Mouse (Mus musculus): ENCODE results near the gene Atp5g1. TPM values are rescaled to one million over a fixed set of nuclear protein-coding genes. Genes with fewer than 3 reads are reported as not detected.
"Not testable (repeated sequence)": the region's sequence is repeated elsewhere in the genome, so short reads cannot be mapped to it uniquely, and the experiment has no call there.

The Atp5g1 gene
- 582 and 586 TPM in 2 replicates for polyA plus RNA-seq (2016; fragmentation: Nextera tagmentation; extraction: Ambion mirVana)

GRCm38 (mm10) chr11:96075509-96076220 is at the start of gene Atp5g1:
Gene Atp5g1, minus strand, starts transcription at chr11:96075670.
- peak; percentile 99 for DNase-seq (ENCODE audit: low spot score)
- H3K9me3 ChIP-seq: no peaks in the 10 kb centered on the region
- H3K4me3 ChIP-seq: peak within 1 kb of the TSS; percentile 79
- peaks cover 23% of the 10 kb centered on the region for H3K4me1 ChIP-seq (replicated peaks)
- H3K27me3 ChIP-seq (ENCODE audit: insufficient read depth, poor library complexity, severe bottlenecking): no peaks in the 10 kb centered on the region
- WGBS: under 1% methylated on average over 37 of the region's 37 CpGs
- peaks cover 25% of the 10 kb centered on the region for H3K36me3 ChIP-seq
- peak within 1 kb of the TSS; percentile 86 for H3K27ac ChIP-seq

DNA sequence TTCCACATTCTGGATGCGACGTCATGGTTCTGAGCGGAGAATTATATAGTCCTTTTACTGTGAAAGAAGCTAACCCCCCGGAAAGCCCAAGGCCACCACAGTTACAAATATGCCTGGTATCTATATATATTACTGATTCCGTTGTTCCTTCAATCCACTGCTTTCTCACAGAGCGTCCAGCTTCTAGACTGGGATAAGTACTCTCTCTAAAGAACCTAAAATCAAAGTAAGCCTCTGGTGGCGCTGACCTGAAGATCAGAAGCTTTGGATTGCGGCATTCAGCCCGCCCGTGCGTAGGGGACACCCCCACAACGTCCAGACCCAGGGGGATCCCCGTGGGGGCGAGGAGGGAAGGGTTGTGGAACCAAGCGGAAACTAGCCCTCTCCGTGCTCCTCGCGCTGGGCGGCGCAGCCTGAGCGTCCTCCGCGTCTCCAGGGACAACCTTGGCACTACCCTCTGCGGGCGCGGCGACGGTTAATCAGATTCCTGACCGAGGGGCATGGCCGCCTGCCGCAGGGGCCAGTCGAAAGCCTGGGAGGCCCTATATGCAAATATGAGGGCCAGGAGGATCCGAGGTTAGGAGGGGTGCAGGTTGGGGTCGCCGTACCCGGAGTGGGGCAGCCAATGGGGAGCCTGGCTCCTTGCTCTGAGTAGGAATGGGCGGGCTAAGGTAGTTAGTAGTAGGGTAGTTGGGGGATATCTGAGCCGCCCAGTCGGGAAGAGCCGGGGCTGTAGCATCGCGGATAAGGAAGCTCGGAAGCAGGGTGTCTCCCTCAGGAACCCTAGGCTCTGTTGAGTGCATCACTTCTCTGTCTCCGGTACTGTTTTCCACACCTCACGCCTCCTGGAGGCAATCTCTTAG is 48.8 kb upstream of the Atp5g1 start:
- Histone ChIP-seq H3K27me3 (ENCODE audit: insufficient read depth, poor library complexity, severe bottlenecking) (peaks cover 60% of the 10 kb centered on the region), H3K27ac (no peak overlapping the region; the same call in 1 of the 2 replicates), H3K4me1 (replicated peaks) (peaks cover 11% of the 10 kb centered on the region), H3K9me3 (no peaks in the 10 kb centered on the region), H3K36me3 (no peaks in the 10 kb centered on the region), H3K4me3 (peak overlapping the region; percentile 57)
- 2% methylated on average over 45 of the region's 45 CpGs for WGBS
- DNase-seq (ENCODE audit: low spot score): peak; percentile 53

- not testable (repeated sequence) for DNase-seq (ENCODE audit: low spot score); H3K27ac ChIP-seq; H3K4me3 ChIP-seq; H3K9me3 ChIP-seq; H3K36me3 ChIP-seq
- Histone ChIP-seq H3K27me3 (ENCODE audit: insufficient read depth, poor library complexity, severe bottlenecking) (peaks cover 60% of the 10 kb centered on the region), H3K4me1 (replicated peaks) (peaks cover 11% of the 10 kb centered on the region)
- 67% methylated on average over 4 of the region's 4 CpGs for WGBS
Measured at GRCm38 (mm10) chr11:96122806-96123205, 47.3 kb upstream of the Atp5g1 start.

DNA sequence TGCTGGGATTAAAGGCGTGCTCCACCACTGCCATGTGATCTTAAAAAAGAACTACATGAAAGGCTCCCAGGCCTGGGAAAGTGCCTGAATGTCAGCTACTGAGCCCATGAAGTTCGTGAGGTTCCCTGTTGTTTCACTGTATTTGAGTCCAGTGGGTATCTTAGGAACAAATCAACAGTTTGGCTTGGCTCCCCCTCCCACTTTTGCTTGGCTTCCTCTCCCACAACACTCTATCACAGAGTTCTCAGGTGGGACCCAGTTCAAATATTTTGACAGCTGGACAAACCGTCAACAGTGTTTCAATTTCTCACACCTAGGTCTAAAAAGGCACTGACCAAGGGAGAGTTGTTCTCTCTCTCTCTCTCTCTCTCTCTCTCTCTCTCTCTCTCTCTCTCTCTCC is 43.9 kb upstream of the Atp5g1 start:
- 71% methylated on average over 3 of the region's 3 CpGs for WGBS
- H3K4me1 ChIP-seq (replicated peaks): peaks cover 6% of the 10 kb centered on the region
- no peak for DNase-seq (ENCODE audit: low spot score)

DNA sequence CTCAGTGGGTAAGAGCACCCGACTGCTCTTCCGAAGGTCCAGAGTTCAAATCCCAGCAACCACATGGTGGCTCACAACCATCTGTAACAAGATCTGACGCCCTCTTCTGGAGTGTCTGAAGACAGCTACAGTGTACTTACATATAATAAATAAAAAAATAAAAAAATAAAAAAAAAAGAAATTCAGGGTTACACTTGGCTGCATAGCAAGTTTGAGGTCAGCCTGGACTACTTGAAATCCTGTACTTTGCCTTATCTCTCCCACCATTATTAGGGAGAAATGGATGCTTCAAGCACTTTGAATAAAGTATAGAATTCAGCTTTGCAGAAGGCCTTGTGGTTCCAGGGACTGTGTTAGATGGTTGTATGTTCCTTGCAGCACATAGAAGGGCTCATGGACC is 41.5 kb upstream of the Atp5g1 start:
- H3K36me3 ChIP-seq; DNase-seq (ENCODE audit: low spot score); H3K9me3 ChIP-seq; H3K4me1 ChIP-seq (replicated peaks); H3K27ac ChIP-seq; H3K4me3 ChIP-seq: not testable (repeated sequence)
- 69% methylated on average over 3 of the region's 3 CpGs for WGBS
- H3K27me3 ChIP-seq (ENCODE audit: insufficient read depth, poor library complexity, severe bottlenecking): peaks cover 14% of the 10 kb centered on the region

More for the DNA sequence above, 43.9 kb upstream of the Atp5g1 start:
- H3K9me3 ChIP-seq: no peaks in the 10 kb centered on the region
- no peak overlapping the region for H3K27ac ChIP-seq
- no peak overlapping the region for H3K4me3 ChIP-seq
- peaks cover 35% of the 10 kb centered on the region for H3K27me3 ChIP-seq (ENCODE audit: insufficient read depth, poor library complexity, severe bottlenecking)
- H3K36me3 ChIP-seq: no peaks in the 10 kb centered on the region

- Histone ChIP-seq H3K36me3 (no peaks in the 10 kb centered on the region), H3K4me3 (no peak overlapping the region), H3K9me3 (no peaks in the 10 kb centered on the region), H3K27ac (no peak overlapping the region), H3K4me1 (replicated peaks) (no peaks in the 10 kb centered on the region), H3K27me3 (ENCODE audit: insufficient read depth, poor library complexity, severe bottlenecking) (peaks cover 6% of the 10 kb centered on the region; the same call in 1 of the 2 replicates)
- WGBS: 89% methylated on average over 3 of the region's 3 CpGs
- no peak for DNase-seq (ENCODE audit: low spot score)
Measured at GRCm38 (mm10) chr11:96116116-96116515, 40.6 kb upstream of the Atp5g1 start.

DNA sequence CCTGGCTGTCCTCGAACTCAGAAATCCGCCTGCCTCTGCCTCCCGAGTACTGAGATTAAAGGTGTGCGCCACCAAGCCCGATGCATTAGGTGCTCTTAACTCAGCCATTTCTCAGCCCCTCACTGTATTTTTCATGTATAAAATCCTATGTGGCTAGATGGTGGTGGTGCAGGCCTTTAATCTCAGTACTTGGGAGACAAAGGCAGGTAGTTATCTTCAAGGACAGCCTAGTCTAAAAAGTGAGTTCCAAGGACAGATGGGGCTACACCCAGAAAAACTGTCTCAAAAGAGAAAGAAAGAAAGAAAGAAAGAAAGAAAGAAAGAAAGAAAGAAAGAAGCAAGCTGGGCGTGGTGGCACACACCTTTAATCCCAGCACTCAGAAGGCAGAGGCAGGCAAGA is 39.9 kb upstream of the Atp5g1 start:
- WGBS: 83% methylated on average over 6 of the region's 6 CpGs
- no peak overlapping the region for H3K27ac ChIP-seq
- no peaks in the 10 kb centered on the region for H3K9me3 ChIP-seq
- peaks cover under 1% of the 10 kb centered on the region; the same call in 1 of the 2 replicates for H3K27me3 ChIP-seq (ENCODE audit: insufficient read depth, poor library complexity, severe bottlenecking)
- DNase-seq (ENCODE audit: low spot score): no peak
- no peak overlapping the region for H3K4me3 ChIP-seq
- H3K4me1 ChIP-seq (replicated peaks): no peaks in the 10 kb centered on the region
- no peaks in the 10 kb centered on the region for H3K36me3 ChIP-seq

- Histone ChIP-seq H3K9me3 (no peaks in the 10 kb centered on the region), H3K4me1 (replicated peaks) (no peaks in the 10 kb centered on the region), H3K27me3 (ENCODE audit: insufficient read depth, poor library complexity, severe bottlenecking) (no peaks in the 10 kb centered on the region), H3K27ac (no peak overlapping the region), H3K36me3 (no peaks in the 10 kb centered on the region), H3K4me3 (no peak overlapping the region)
- WGBS: 73% methylated on average over 2 of the region's 2 CpGs
- DNase-seq (ENCODE audit: low spot score): no peak
Measured at GRCm38 (mm10) chr11:96114077-96114476, 38.6 kb upstream of the Atp5g1 start.

- WGBS: 40% methylated on average over 14 of the region's 14 CpGs
- DNase-seq (ENCODE audit: low spot score): no peak
- Histone ChIP-seq H3K9me3 (no peaks in the 10 kb centered on the region), H3K4me1 (replicated peaks) (no peaks in the 10 kb centered on the region), H3K27ac (no peak within 1 kb of the TSS), H3K36me3 (no peaks in the 10 kb centered on the region), H3K27me3 (ENCODE audit: insufficient read depth, poor library complexity, severe bottlenecking) (no peaks in the 10 kb centered on the region), H3K4me3 (no peak within 1 kb of the TSS)
Measured at GRCm38 (mm10) chr11:96111751-96112150, 36.3 kb upstream of the Atp5g1 start, which contains the start of gene Calcoco2. Gene Calcoco2, minus strand, starts transcription at chr11:96111964.

DNA sequence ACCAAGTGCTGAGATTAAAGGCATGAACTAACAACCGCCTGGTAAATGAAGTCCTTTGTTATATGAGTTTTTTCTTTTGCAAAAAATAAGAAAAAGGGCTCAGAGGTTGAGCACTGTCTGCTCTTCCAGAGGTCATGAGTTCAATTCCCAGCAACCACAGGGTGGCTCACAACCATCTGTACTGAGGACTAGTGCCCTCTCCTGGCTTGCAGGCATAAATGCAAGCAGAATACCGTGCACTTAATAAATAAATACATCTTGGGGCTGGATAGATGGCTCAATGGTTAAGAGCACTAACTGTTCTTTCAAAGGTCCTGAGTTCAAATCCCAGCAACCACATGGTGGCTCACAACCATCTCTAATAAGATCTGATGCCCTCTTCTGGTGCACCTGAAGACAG is 35.5 kb upstream of the Atp5g1 start:
- not testable (repeated sequence) for H3K36me3 ChIP-seq

DNA sequence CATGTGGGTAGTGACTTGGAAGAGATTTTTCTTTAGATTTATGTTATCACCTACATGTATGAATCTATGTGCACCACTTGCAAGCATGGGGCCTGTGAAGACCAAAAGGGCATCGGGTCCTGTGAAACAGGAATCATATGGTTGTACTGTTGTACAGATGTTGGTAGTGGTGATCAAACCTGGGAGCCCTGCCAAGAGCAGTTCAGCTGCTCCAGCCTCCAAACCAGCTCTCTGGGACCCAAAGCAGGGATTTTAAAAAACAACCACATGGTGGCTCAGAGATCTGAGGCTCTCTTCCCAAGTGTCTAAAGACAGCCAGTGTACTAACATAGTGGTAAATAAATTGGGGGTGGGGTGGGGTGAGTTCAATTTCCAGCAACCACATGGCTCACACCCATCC is 32.9 kb upstream of the Atp5g1 start:
- Histone ChIP-seq H3K4me3 (no peak overlapping the region), H3K4me1 (replicated peaks) (no peaks in the 10 kb centered on the region), H3K27ac (no peak overlapping the region), H3K9me3 (no peaks in the 10 kb centered on the region), H3K36me3 (no peaks in the 10 kb centered on the region), H3K27me3 (ENCODE audit: insufficient read depth, poor library complexity, severe bottlenecking) (0 out of 2 replicates have a peak, but pooled peaks cover 3% of the 10 kb centered on the region)
- DNase-seq (ENCODE audit: low spot score): no peak
- 84% methylated on average over 1 of the region's 1 CpGs for WGBS

More for the DNA sequence above, 35.5 kb upstream of the Atp5g1 start:
- H3K4me3 ChIP-seq; H3K9me3 ChIP-seq; H3K27me3 ChIP-seq (ENCODE audit: insufficient read depth, poor library complexity, severe bottlenecking); DNase-seq (ENCODE audit: low spot score); H3K27ac ChIP-seq; H3K4me1 ChIP-seq (replicated peaks): not testable (repeated sequence)
- WGBS: 56% methylated on average over 2 of the region's 2 CpGs

DNA sequence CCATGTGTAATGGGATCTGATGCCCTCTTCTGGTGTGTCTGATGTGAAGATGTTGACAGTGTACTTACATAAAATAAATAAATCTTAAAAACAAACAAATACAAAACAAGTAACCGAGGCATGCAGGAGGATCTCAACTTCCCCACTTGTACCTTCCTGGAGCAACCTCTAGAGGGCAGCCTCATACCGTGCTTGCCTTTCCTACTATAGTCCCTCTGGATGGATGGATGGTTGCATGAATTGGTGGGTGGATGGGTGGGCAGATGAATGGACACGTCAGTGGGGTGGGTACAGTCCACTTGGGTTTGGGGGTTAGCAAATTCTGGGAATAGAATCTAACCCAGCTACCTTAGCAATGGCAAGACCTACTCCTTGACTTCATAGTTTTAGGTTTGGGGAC is 17.9 kb upstream of the Atp5g1 start:
- H3K4me3 ChIP-seq: no peak overlapping the region
- no peak overlapping the region for H3K27ac ChIP-seq
- 10% methylated on average over 3 of the region's 3 CpGs for WGBS
- H3K9me3 ChIP-seq: no peaks in the 10 kb centered on the region
- peak; percentile 56 for DNase-seq (ENCODE audit: low spot score)
- peaks cover 8% of the 10 kb centered on the region for H3K27me3 ChIP-seq (ENCODE audit: insufficient read depth, poor library complexity, severe bottlenecking)
- no peaks in the 10 kb centered on the region for H3K4me1 ChIP-seq (replicated peaks)
- no peaks in the 10 kb centered on the region for H3K36me3 ChIP-seq

Measured in hindbrain, embryonic 10.5 days (tissue).